Mouse (Mus musculus) spleen, embryonic (tissue): ENCODE data around the gene Xpo5.

Experiments
- CTCF ChIA-PET: fragments of 350-600 bp; sonication (Branson Sonifier 250); formaldehyde crosslinking; loops from one replicate; lab custom pipeline; 2022; lab: Charles Lee

Xpo5 gene

GRCm38 (mm10) chr17:46258279-46259053, 55.9 kb downstream of the Xpo5 start:
- CTCF ChIA-PET: no interaction called here

- CTCF ChIA-PET: no interaction called here
Observed at GRCm38 (mm10) chr17:46259675-46260074, 57.1 kb downstream of the Xpo5 start.

- CTCF ChIA-PET: no interaction called here
Observed at GRCm38 (mm10) chr17:46262201-46262694, 59.7 kb downstream of the Xpo5 start.

GRCm38 (mm10) chr17:46265502-46265901, 62.9 kb downstream of the Xpo5 start:
- CTCF ChIA-PET: interaction anchor here (0.7 to 0.8 kb wide), 2 partner anchors 13 to 588 kb away, joined by 3 read pairs; no protein-coding TSS in a partner anchor

- CTCF ChIA-PET: interaction anchor here (0.7 to 0.8 kb wide), 2 partner anchors 14 to 588 kb away, joined by 3 read pairs; no protein-coding TSS in a partner anchor
Observed at GRCm38 (mm10) chr17:46265918-46266618, 63.5 kb downstream of the Xpo5 start.

GRCm38 (mm10) chr17:46266986-46267385, 64.4 kb downstream of the Xpo5 start:
- CTCF ChIA-PET: no interaction called here

GRCm38 (mm10) chr17:46267511-46267910, 64.9 kb downstream of the Xpo5 start:
- CTCF ChIA-PET: no interaction called here

GRCm38 (mm10) chr17:46268026-46268720, 65.6 kb downstream of the Xpo5 start:
- CTCF ChIA-PET: no interaction called here

GRCm38 (mm10) chr17:46269771-46270534, 67.4 kb downstream of the Xpo5 start:
- CTCF ChIA-PET: no interaction called here

- CTCF ChIA-PET: no interaction called here
Observed at GRCm38 (mm10) chr17:46272058-46272457, 69.5 kb downstream of the Xpo5 start.

GRCm38 (mm10) chr17:46272675-46273074, 70.1 kb downstream of the Xpo5 start:
- CTCF ChIA-PET: no interaction called here

GRCm38 (mm10) chr17:46273803-46274236, 71.2 kb downstream of the Xpo5 start:
- CTCF ChIA-PET: no interaction called here

- CTCF ChIA-PET: no interaction called here
Observed at GRCm38 (mm10) chr17:46274465-46274864, 71.9 kb downstream of the Xpo5 start.

- CTCF ChIA-PET: no interaction called here
Observed at GRCm38 (mm10) chr17:46275034-46275433, 72.5 kb downstream of the Xpo5 start.

- CTCF ChIA-PET: no interaction called here
Observed at GRCm38 (mm10) chr17:46275506-46275905, 72.9 kb downstream of the Xpo5 start.

GRCm38 (mm10) chr17:46277586-46277985, 75.0 kb downstream of the Xpo5 start:
- CTCF ChIA-PET: no interaction called here

- CTCF ChIA-PET: no interaction called here
Observed at GRCm38 (mm10) chr17:46278011-46278765, 75.6 kb downstream of the Xpo5 start.

- CTCF ChIA-PET: interaction anchor here (0.6 kb wide), 2 partner anchors 97 to 153 kb away, joined by 3 to 7 read pairs; no protein-coding TSS in a partner anchor
Observed at GRCm38 (mm10) chr17:46282483-46283123, 80.0 kb downstream of the Xpo5 start, which contains the start of gene Tjap1. TSS of gene Tjap1 (minus strand) at chr17:46283026.

GRCm38 (mm10) chr17:46283140-46283539, 80.6 kb downstream of the Xpo5 start:
- CTCF ChIA-PET: interaction anchor here (0.6 kb wide), 1 partner anchor 97 kb away, joined by 7 read pairs; no protein-coding TSS in a partner anchor

GRCm38 (mm10) chr17:46283911-46284310, 81.3 kb downstream of the Xpo5 start:
- CTCF ChIA-PET: interaction anchor here (1.0 kb wide), 1 partner anchor 911 kb away, joined by 3 read pairs; no protein-coding TSS in a partner anchor
